Mouse (Mus musculus) liver, embryonic 14.5 days (tissue): ENCODE results near the gene Stard13.

Experiments
- CTCF ChIP-seq: IDR thresholded peaks from 2 replicates; pipeline ENCODE4 v1.5.1; 2016; ENCODE audit warnings: antibody characterized with exemption, low read depth, control low read depth
- EP300 ChIP-seq: IDR thresholded peaks from 2 replicates; pipeline ENCODE4 v1.6.1; 2016; ENCODE audit warnings: antibody characterized with exemption, low read depth

GRCm38 (mm10) chr5:151247115-151247875 is 13.7 kb upstream of the Stard13 start:
- TF ChIP-seq CTCF, result no peak
- TF ChIP-seq EP300, result no peak
